Comparison of ENCODE assay signal across 12 mouse cellular contexts in the genomic region with DNA sequence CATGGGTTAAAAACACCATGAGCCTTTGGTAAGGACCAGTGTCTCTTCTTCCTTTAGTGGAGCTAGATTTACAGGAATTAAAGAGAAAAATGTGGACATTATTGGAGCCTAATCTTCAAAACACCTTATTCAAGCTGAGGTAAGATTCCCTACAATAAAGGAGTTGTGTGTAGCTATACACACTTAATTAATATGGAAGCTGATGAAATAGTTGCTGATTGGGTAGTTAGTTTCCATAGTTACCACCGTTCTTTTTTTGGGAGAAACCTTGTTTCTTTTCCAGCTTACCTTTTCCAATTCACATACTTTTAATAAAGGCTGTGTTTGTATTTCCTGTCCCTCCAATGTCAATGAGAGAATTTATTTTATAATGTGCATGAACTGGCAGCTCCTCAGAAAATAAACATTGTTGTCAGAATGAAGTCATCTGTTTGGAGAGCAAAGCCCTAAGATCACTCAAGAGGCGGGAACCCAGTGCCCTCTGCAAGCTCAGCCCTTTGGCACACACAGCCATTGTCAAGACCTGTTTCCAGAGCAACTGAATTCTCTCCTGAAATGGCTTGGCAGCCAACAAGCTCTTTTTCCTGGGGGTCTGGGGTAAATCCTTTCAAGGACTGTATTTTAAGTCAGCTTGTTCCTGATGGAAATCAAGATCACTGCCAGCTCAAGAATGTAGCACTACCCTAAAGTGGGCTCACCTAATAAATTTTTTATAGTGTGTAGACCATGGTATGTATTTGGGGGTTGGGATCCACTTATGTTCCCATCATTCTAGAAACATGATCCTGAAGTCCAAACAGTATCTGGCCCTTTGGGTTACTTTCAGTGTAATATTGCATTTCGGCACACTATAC.
A peak's percentile ranks its signal among the peaks of the same experiment; 100 is the strongest.
DNase-seq lines count a peak whose midpoint lies in the region; ATAC-seq lines count a peak whose summit lies in the region.
"Had no signal": no experiment of that assay in that cellular context is flagged by ENCODE, and none has a peak within 500 bp of the region (broad histone marks: within the 10 kb centered on the region; RNA-seq: fewer than 3 reads in every experiment).

No protein-coding gene starts in this region.

- no peaks in the 10 kb centered on the region for H3K36me3 ChIP-seq in hindbrain, embryonic 15.5 days
- H3K36me3 ChIP-seq in midbrain, embryonic 10.5 days = no peaks in the 10 kb centered on the region
- H3K36me3 ChIP-seq: embryonic facial prominence, embryonic 12.5 days had no signal

- peak; percentile 17 for DNase-seq in embryo, embryonic 11 days
- DNase-seq in embryo, embryonic 10 days (ENCODE audit: low spot score) = no peak
- peak; percentile 50 for DNase-seq in 3T3-L1 (ENCODE audit: low read depth, low spot score)
- peak; percentile 19 for DNase-seq in midbrain, embryonic 10.5 days (ENCODE audit: low spot score)
- no peak for DNase-seq in B cell, adult 2 months
- no peak for DNase-seq in spleen, adult 18-20 months
- no peak for DNase-seq in adrenal gland, adult 8-10 months
- DNase-seq: heart, adult 18-20 months; layer of hippocampus, postnatal 36 days had no signal

- H3K4me1 ChIP-seq in hindbrain, embryonic 15.5 days (replicated peaks) = no peaks in the 10 kb centered on the region
- H3K4me1 ChIP-seq in midbrain, embryonic 10.5 days = peaks cover 12% of the 10 kb centered on the region
- H3K4me1 ChIP-seq: embryonic facial prominence, embryonic 12.5 days had no signal

- H3K4me3 ChIP-seq in hindbrain, embryonic 15.5 days = no peak overlapping the region
- H3K4me3 ChIP-seq in midbrain, embryonic 10.5 days = no peak overlapping the region
- H3K4me3 ChIP-seq: embryonic facial prominence, embryonic 12.5 days had no signal

- no peaks in the 10 kb centered on the region for H3K9me3 ChIP-seq in hindbrain, embryonic 15.5 days
- no peaks in the 10 kb centered on the region for H3K9me3 ChIP-seq in midbrain, embryonic 10.5 days (replicated peaks)
- H3K9me3 ChIP-seq: embryonic facial prominence, embryonic 12.5 days had no signal

- no peaks in the 10 kb centered on the region for H3K27me3 ChIP-seq in hindbrain, embryonic 15.5 days
- no peaks in the 10 kb centered on the region for H3K27me3 ChIP-seq in midbrain, embryonic 10.5 days (ENCODE audit: low read depth, poor library complexity, severe bottlenecking)
- H3K27me3 ChIP-seq: embryonic facial prominence, embryonic 12.5 days had no signal

- no peak overlapping the region for H3K4me2 ChIP-seq in hindbrain, embryonic 15.5 days
- H3K4me2 ChIP-seq: embryonic facial prominence, embryonic 12.5 days had no signal

- peak; percentile 84 for ATAC-seq in hindbrain, embryonic 15.5 days (ENCODE audit: low FRiP score, low read depth)
- ATAC-seq: intestine, postnatal 0 days had no signal

- 64% methylated on average over 3 of the region's 3 CpGs for WGBS in hindbrain, embryonic 15.5 days
- 77% methylated on average over 3 of the region's 3 CpGs for WGBS in midbrain, embryonic 10.5 days

- 0 out of 2 replicates have a peak overlapping the region, but pooled peaks have one; percentile 45 for H3K27ac ChIP-seq in hindbrain, embryonic 15.5 days (replicated peaks)
- H3K27ac ChIP-seq in midbrain, embryonic 10.5 days (replicated peaks) = no peak overlapping the region
- H3K27ac ChIP-seq: embryonic facial prominence, embryonic 12.5 days had no signal

- no peak overlapping the region for H3K9ac ChIP-seq in hindbrain, embryonic 15.5 days
- H3K9ac ChIP-seq: embryonic facial prominence, embryonic 12.5 days had no signal

Comparison
In these comparisons a context has a peak if more than half of its experiments do, and no peak if none do; other contexts are left out.
1. DNase-seq: peak in embryo, embryonic 11 days (single experiment), 3T3-L1 (single experiment) and midbrain, embryonic 10.5 days (single experiment); none in embryo, embryonic 10 days (single experiment), B cell, adult 2 months (0 of 2), spleen, adult 18-20 months (0 of 2) and adrenal gland, adult 8-10 months (single experiment).